Mouse (Mus musculus): ENCODE measurements around the gene Six6. TPM values are rescaled to one million over a fixed set of nuclear protein-coding genes. Genes with fewer than 3 reads are reported as not detected.

The Six6 gene
- polyA plus RNA-seq, 1 experiment from 2014 or later = 3.2 TPM

DNA sequence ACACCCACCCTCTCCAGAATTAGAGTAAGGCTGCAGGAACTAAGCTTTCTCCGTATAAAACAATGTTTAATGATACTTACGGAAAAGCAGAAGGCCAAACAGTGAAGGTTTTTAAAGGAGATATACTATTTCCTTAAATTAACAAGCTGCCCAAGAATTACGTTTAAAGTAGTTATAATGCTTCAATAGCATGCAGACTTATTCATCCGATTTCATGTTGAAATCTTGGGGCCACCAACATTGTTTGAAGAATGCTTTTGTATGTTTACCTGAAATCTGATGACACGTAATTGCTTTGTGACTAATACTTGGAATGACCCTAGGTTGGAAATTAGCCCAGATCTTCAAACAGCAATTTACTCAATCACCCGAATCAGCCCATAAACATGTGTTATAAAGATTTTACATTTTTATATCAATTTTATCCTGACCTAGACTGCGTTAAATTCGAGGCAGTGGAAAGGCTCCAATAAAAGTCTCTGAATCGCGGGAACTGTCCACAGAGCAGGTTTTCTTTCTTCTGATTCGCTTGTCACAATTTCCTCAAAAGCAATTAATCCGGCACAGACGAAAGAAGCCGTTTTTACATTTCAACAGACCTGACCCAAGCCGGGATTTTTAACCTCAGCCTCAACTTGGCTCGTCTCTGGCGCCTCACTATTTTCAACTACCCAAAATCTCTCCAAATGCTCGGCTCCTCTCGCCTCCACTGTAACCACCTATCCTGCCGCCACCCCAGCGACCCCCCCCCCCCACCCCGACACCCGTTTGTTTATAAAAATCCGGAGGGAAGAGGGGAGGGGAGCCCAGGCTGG lies 4.9 kb downstream of the Six6 start:
- Histone ChIP-seq H3K4me1 (peaks cover 34% of the 10 kb centered on the region), H3K9me3 (no peaks in the 10 kb centered on the region), H3K36me3 (replicated peaks) (no peaks in the 10 kb centered on the region), H3K27ac (peak overlapping the region; percentile 81; the same call in 1 of the 2 replicates), H3K4me3 (peak overlapping the region; percentile 51), H3K27me3 (ENCODE audit: poor library complexity, severe bottlenecking) (peaks cover 100% of the 10 kb centered on the region)
- DNase-seq (ENCODE audit: extremely low spot score, low spot score) = no peak
- WGBS = under 1% methylated on average over 24 of the region's 24 CpGs

DNA sequence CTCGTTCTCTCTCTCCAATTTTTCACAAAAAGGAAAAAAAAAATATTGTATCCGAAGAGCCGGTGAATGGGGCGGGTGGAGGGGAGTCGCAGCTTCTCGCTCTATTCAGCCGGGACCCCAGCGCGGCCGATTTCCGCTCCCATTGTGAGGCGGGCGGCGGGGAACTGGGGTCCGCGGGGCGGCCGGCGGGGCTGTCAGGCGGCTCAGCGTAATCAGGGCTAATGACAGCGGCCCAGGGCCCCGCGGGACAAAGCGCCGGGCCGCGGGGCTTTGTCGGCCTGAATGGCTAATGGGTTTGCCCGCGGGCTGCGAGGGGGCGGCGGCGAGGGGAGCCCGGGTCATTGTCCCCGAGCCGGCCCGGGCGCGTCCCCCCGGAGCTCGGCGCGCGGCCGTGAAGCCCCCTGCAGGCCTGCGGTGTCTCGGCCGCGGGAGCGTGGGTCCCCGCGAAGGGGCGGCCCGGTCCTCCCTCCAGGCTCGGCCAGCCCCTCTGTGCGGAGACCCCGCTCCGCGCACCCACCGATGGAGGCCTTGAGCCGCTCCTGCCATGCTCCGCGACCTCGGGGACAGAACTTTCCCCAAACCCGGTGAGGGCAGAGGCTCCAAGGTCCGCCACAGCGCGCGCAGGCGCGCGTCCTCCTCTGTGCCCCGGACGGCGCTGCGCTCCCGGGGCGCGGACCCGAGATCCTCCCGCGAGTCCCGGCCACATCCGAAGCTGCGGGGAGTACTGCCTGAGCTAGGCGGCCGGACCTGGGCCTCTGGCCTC lies 5.8 kb downstream of the Six6 start:
- Histone ChIP-seq H3K9me3 (no peaks in the 10 kb centered on the region), H3K27ac (peak overlapping the region; percentile 81), H3K4me1 (peaks cover 25% of the 10 kb centered on the region), H3K4me3 (peak overlapping the region; percentile 51), H3K27me3 (ENCODE audit: poor library complexity, severe bottlenecking) (peaks cover 100% of the 10 kb centered on the region), H3K36me3 (replicated peaks) (no peaks in the 10 kb centered on the region)
- WGBS = under 1% methylated on average over 89 of the region's 89 CpGs
- peak; percentile 79 for DNase-seq (ENCODE audit: extremely low spot score, low spot score)

DNA sequence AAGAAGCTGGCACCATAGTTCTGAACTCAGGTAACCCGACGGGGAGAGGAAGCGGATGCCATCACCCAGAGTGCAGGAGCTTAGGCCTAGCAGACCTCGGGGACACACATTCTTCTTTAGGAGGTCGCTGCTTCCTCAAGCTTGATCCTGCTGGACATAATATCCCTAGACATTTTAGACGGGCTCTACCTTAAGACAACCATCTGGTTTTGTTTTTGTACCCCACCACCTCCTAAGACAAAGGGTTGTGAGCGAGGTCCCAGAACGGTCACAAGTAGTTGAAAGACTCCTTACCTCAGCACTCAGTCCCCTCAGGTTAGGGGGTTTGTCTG lies 6.3 kb downstream of the Six6 start:
- peak overlapping the region; percentile 51 for H3K4me3 ChIP-seq
- no peaks in the 10 kb centered on the region for H3K9me3 ChIP-seq
- peak overlapping the region; percentile 81 for H3K27ac ChIP-seq
- peaks cover 100% of the 10 kb centered on the region for H3K27me3 ChIP-seq (ENCODE audit: poor library complexity, severe bottlenecking)
- 4% methylated on average over 8 of the region's 8 CpGs for WGBS
- no peak for DNase-seq (ENCODE audit: extremely low spot score, low spot score)
- no peaks in the 10 kb centered on the region for H3K36me3 ChIP-seq (replicated peaks)
- H3K4me1 ChIP-seq = peaks cover 23% of the 10 kb centered on the region

DNA sequence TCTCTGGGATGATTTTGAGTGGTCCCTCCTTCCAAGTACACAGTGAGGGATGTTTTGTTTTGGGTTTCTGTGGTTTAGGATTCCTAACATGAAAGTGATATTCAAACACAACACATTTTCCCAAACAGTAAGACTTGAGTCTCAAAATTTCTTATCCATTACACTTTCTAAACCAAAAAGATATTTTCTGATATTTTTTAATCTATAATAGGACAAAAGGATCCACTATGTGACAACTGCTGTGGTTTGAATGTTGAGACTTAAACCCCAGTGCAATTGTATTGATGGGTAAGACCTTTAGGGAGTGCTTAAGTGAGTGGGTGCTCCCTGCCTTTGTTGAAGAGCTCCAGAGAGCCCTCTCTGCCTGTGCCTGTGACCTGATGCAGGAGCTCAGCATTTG lies 7.1 kb downstream of the Six6 start:
- Histone ChIP-seq H3K4me3 (peak overlapping the region; percentile 51; the same call in 1 of the 2 replicates), H3K4me1 (peaks cover 18% of the 10 kb centered on the region), H3K9me3 (no peaks in the 10 kb centered on the region), H3K36me3 (replicated peaks) (no peaks in the 10 kb centered on the region), H3K27me3 (ENCODE audit: poor library complexity, severe bottlenecking) (peaks cover 100% of the 10 kb centered on the region), H3K27ac (no peak overlapping the region)
- no peak for DNase-seq (ENCODE audit: extremely low spot score, low spot score)

DNA sequence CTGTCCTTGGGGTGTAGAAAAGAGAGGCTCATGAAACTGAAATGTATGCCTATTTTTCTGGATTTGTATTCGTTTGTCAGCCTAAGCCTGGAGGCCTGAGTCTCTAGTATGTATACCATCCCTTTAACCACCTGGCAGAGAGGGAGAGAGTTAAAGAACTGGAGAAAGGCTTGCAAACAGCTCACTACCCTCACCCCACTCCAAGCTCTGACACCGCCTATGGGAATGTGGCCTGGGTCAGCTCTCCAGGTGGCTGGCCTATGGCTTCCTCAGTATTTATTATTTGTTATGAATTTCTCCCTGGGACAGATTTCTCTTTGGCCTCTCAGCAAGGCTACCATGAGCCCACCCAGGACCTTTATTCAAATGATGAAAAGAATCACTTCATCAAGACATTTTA lies 7.6 kb downstream of the Six6 start:
- DNase-seq (ENCODE audit: extremely low spot score, low spot score) = no peak
- 14% methylated on average over 2 of the region's 2 CpGs for WGBS
- Histone ChIP-seq H3K27me3 (ENCODE audit: poor library complexity, severe bottlenecking) (peaks cover 100% of the 10 kb centered on the region), H3K27ac (no peak overlapping the region), H3K9me3 (no peaks in the 10 kb centered on the region), H3K4me1 (peaks cover 18% of the 10 kb centered on the region), H3K36me3 (replicated peaks) (no peaks in the 10 kb centered on the region), H3K4me3 (no peak overlapping the region)

DNA sequence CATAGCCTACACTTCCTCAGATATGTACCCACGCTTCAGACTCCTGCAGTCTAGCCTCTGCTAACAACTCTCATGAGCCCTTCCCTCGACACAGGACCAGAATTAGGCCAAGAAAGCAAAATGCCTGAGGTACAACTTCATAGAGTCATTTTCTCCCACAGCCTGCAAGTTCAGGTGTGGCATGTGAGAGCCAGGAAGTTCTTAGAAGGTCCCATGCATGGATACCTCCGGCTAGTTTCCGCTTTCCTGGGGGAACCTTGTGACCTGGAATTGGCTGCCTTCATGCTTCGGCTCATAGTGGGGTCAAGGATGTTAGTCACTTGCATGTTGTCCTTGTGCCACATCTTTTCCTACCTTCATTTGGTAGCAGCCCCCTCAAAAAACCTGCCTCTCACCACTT lies 13.4 kb downstream of the Six6 start:
- 89% methylated on average over 5 of the region's 5 CpGs for WGBS
- no peak overlapping the region for H3K4me3 ChIP-seq
- H3K36me3 ChIP-seq (replicated peaks) = no peaks in the 10 kb centered on the region
- no peak for DNase-seq (ENCODE audit: extremely low spot score, low spot score)
- no peak overlapping the region for H3K27ac ChIP-seq
- H3K4me1 ChIP-seq = no peaks in the 10 kb centered on the region
- H3K9me3 ChIP-seq = no peaks in the 10 kb centered on the region
- H3K27me3 ChIP-seq (ENCODE audit: poor library complexity, severe bottlenecking) = peaks cover 99% of the 10 kb centered on the region

DNA sequence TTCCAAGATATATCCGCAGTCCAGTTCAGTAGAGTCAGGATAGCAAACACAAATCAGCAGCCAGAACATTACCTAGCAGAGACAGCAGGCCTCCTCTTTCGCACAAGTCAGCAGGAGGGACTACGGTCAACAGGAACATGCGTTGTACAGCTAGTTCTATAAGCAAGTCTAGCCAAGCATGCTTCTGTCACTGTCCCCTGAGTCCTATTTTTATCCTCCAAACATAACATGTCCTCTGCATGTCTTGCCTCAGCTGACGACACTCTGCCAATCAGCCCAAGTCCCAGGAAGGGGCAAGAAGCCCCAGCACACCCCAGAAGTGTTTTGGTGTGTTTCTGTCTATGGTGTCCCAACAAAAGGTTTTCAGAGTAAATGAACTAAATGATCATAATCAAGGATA lies 14.2 kb downstream of the Six6 start:
- WGBS = 87% methylated on average over 5 of the region's 5 CpGs
- Histone ChIP-seq H3K36me3 (replicated peaks) (no peaks in the 10 kb centered on the region), H3K27ac (no peak overlapping the region), H3K4me1 (no peaks in the 10 kb centered on the region), H3K27me3 (ENCODE audit: poor library complexity, severe bottlenecking) (peaks cover 99% of the 10 kb centered on the region), H3K4me3 (no peak overlapping the region), H3K9me3 (no peaks in the 10 kb centered on the region)
- DNase-seq (ENCODE audit: extremely low spot score, low spot score) = no peak

DNA sequence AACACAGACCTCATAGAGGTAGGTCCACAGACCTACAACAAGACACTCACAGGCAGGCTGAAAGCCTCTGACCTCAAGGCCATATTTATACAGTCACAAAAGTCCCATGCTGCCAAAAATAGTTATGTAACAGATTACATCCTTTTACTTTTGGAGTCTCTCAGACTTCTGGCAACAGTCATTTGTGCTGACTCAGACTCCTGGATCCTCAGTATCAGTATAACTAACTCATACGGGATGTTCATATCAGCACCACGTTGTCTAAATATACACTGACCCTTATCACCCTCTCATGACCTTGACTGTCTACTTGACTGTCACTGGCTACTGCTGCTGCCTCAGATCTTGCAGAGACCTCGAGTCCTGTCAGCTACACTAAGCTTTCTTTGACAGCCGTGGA lies 15.2 kb downstream of the Six6 start:
- Histone ChIP-seq H3K27ac (no peak overlapping the region), H3K36me3 (replicated peaks) (no peaks in the 10 kb centered on the region), H3K9me3 (no peaks in the 10 kb centered on the region), H3K4me3 (no peak overlapping the region), H3K4me1 (no peaks in the 10 kb centered on the region), H3K27me3 (ENCODE audit: poor library complexity, severe bottlenecking) (peaks cover 99% of the 10 kb centered on the region)
- no peak for DNase-seq (ENCODE audit: extremely low spot score, low spot score)
- WGBS = 84% methylated on average over 4 of the region's 4 CpGs

DNA sequence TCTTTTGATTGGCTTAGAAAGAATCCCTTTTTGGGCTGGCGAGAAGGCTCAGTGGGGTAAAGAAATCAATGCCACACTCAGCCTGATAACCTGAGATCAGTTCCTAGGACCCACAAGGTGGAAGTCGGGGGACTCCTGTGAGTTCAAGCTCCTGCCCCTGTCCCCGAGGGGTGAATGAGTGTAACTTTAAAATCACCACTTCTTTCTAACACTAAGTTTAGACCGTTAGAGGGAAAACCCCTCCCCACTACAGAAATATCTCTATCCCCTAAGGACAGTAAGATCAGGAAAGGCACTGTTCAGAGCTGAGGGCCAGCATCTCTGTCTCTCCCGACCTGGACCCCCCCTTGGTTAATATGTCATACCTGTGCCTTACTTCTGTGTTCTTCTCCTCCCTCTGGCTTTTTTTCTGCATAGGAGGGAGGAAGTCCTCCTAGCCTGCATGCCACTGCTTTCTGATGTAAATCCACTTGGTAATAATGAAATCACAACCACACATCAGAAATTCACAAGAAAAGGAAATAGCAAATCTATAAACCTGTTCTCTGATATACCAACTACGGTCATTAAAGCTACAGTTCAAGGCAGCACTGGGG lies 18.2 kb downstream of the Six6 start:
- H3K4me1 ChIP-seq = no peaks in the 10 kb centered on the region
- H3K27ac ChIP-seq = no peak overlapping the region
- WGBS = 74% methylated on average over 6 of the region's 6 CpGs
- DNase-seq (ENCODE audit: extremely low spot score, low spot score) = no peak
- no peaks in the 10 kb centered on the region for H3K36me3 ChIP-seq (replicated peaks)
- no peak overlapping the region for H3K4me3 ChIP-seq
- H3K9me3 ChIP-seq = no peaks in the 10 kb centered on the region
- peaks cover 84% of the 10 kb centered on the region for H3K27me3 ChIP-seq (ENCODE audit: poor library complexity, severe bottlenecking)

DNA sequence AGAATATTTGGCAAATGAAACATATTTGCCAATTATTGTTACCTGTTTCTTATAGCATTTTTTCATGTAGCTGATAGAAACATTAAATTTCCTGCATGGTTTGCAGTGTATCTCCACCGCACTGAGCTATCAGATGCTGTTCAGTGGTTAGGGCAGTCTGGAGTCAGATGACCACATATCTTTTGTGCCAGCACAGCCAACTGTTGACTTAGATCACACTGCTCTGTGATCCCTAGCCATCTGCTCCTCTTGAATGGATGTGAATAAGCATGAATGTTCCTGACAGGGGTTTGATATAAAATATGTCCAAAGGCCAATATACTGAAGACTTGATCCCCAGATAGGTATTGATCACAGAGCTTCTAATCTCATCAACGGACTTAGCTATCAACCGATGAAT lies 18.8 kb downstream of the Six6 start:
- H3K4me3 ChIP-seq = no peak overlapping the region
- peaks cover 78% of the 10 kb centered on the region for H3K27me3 ChIP-seq (ENCODE audit: poor library complexity, severe bottlenecking)
- H3K4me1 ChIP-seq = no peaks in the 10 kb centered on the region
- no peak overlapping the region for H3K27ac ChIP-seq
- no peak for DNase-seq (ENCODE audit: extremely low spot score, low spot score)
- no peaks in the 10 kb centered on the region for H3K9me3 ChIP-seq
- WGBS = 94% methylated on average over 3 of the region's 3 CpGs
- no peaks in the 10 kb centered on the region for H3K36me3 ChIP-seq (replicated peaks)

DNA sequence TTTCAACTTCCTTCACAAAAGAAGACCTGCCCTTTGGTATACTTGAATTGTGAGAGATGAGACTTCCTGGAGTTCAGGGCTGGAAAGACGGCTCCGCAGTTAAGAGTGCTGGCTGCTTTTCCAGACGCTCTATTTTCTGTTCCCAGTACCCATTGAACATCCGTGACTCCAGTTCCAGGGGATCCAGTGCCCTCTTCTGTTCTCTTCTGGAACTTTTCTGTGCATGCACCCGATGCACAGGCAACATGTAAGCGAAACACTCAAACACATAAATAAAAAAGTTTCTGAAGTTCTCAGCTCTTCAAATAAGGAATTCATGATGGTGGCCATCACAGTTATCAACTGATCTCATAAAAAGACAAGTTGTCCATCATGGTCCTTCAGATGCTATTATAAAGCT lies 23.1 kb downstream of the Six6 start:
- Histone ChIP-seq H3K27ac (no peak overlapping the region), H3K9me3 (no peaks in the 10 kb centered on the region), H3K27me3 (ENCODE audit: poor library complexity, severe bottlenecking) (peaks cover 70% of the 10 kb centered on the region), H3K4me3 (no peak overlapping the region), H3K36me3 (replicated peaks) (no peaks in the 10 kb centered on the region), H3K4me1 (no peaks in the 10 kb centered on the region)
- DNase-seq (ENCODE audit: extremely low spot score, low spot score) = no peak
- WGBS = 63% methylated on average over 6 of the region's 6 CpGs

DNA sequence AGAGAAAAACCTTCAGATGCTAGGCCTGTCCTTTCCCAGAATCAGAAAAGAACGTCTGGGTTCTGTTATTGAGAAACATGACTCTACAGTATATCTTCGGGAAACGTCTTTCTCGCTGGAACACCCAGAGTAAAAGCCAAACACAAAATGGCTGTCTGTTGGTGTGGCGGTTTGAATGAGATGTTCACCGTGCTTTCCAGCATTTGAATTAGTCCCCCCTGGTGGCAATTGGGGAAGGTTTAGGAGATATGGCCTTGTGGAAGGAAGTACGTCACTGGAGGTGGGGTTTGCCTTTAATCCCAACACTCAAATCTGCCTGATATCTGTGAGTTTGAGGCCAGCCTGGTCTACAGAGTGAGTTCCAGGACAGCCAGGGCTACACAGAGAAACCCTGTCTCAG lies 27.8 kb downstream of the Six6 start:
- no peak overlapping the region for H3K27ac ChIP-seq
- whole genome bisulfite sequencing = 87% methylated on average over 7 of the region's 7 CpGs
- H3K27me3 ChIP-seq (ENCODE audit: poor library complexity, severe bottlenecking) = peaks cover 81% of the 10 kb centered on the region
- no peaks in the 10 kb centered on the region for H3K9me3 ChIP-seq
- no peaks in the 10 kb centered on the region for H3K36me3 ChIP-seq (replicated peaks)
- H3K4me3 ChIP-seq = no peak overlapping the region
- H3K4me1 ChIP-seq = no peaks in the 10 kb centered on the region
- DNase-seq (ENCODE audit: extremely low spot score, low spot score) = no peak

DNA sequence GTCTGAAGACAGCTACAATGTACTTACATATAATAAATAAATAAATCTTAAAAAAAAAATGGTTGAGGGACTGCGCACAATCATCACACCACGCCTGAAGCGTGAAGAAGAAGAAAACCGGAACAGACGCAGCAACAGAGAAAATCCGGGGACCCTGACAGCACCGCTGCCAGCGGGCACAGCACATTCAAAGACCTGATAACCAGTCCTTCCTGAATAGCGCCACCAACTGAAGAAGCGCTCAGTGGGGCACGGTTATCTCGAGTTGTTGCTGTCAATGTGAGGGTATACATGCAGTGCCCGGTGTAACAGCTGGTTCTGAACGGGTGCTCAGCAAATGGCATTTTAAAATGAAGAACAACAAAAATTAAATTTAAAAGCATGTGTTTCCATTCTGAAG lies 30.9 kb downstream of the Six6 start:
- peaks cover 94% of the 10 kb centered on the region for H3K27me3 ChIP-seq (ENCODE audit: poor library complexity, severe bottlenecking)
- no peaks in the 10 kb centered on the region for H3K9me3 ChIP-seq
- no peaks in the 10 kb centered on the region for H3K36me3 ChIP-seq (replicated peaks)
- H3K27ac ChIP-seq = no peak overlapping the region
- no peak for DNase-seq (ENCODE audit: extremely low spot score, low spot score)
- 66% methylated on average over 14 of the region's 14 CpGs for WGBS
- H3K4me1 ChIP-seq = no peaks in the 10 kb centered on the region
- H3K4me3 ChIP-seq = no peak overlapping the region
